Mouse (Mus musculus): ENCODE data around the gene Adam22.

Adam22 gene

DNA sequence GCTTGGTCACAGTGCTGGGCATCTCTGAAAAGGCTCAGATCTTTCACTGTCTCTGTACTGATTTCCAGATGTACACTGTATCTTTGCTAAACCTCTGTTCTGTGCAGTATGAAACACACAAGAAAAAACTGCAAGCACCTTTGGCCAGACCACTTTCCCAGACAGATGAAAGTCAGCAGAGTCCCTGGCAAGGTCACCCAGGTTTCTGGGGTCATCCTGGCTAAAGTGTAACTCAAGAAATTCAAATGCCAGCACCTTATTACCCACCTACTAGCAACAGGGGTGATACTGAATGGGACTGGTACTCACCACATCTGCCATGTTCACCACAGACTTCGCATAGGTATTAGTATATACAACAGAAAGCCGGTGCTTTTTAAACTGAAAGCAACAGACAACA is 221.8 kb downstream of the Adam22 start:
- no peak for DNase-seq

DNA sequence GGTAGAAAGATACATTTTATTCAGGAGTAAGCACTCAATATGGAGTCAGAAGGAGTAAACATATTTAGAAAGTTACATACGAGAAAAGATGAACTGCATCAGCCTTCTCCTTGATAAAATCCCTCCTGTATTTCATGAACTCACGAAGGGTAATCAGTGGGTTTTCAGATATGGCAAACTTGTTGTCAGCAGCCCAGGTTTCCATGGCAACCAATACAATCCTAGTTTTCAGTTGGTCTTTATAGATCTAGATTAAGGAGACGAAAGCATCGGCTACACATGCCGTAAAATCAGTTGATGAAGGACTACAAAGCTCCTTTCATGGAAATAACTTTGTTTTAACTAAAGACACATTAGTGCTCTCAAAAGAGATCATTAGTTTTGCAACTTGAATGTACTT is 222.5 kb downstream of the Adam22 start:
- DNase-seq = no peak

DNA sequence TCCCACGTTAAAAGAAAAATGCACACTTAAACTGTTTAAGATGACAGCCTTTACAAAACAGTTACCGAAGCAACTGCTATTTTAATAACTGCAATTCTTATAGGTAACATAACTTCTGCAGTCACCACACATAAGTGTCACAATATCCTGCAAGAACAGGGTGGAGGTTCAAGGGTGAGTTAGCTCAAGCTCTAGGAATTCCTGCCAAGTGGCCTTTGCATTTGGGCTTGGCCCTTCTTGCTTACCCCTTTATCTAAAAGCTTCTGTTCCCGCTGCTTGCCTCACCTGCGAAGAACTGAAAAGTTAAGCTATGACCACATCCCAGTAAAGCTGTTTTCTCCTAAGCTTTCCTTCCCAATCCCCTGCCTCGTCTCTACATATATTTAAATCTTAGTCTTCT is 235.4 kb downstream of the Adam22 start:
- DNase-seq = no peak

DNA sequence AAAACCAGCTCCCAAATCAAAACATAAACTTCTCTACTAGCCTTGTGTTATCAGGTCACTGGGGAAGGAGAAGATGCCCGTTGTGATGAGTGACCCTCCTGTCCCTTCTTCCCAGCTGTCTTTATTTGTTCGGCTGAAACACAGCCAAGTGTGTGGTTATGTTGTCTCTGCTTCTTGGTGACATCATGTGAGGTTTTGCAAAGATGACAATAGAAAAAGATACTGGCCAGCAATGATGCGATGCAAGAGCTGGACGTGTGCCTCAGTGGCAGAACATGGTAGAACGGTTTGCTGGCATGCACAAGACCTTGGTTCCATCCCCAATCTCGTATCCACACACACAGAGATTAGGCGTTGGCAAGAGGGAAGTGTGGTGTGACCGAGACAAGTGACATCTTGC is 236.0 kb downstream of the Adam22 start:
- no peak for DNase-seq

DNA sequence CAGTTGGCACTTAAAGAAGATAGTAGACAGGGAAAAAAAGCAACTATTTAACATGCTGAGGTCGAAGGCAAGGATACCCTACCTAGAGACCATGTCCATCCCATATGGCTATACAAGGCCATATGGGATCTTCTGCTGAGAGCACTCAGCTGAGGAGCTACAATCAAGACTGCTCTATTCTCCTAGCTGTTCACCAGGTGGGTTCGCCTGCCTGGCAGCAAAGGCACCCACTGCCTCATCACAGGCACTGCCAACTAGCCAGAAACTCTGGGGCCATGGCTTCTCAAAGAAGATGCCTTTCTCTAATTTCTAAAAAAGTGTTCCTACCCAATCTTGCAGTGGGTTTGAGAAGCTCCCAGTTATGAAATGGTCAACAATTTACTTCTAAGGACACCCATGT is 238.2 kb downstream of the Adam22 start:
- no peak for DNase-seq

DNA sequence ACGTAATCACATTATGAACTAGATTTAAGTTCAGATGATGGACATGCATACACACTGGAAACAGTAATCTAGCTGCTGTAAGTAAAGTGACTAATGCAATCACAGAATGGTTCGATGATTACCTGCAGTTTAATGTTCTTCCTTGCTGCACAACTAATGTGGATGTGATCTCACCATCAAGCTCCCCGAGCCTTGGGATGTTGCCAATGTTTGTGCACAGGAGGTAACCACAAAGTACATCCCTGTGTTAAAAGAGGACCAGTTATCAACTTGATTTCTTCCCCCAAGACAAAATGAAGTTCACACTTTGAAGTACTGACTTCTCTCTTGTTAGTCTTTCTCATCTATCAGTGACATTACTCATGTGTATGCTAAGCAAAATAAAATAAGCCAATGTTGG is 247.0 kb downstream of the Adam22 start:
- no peak for DNase-seq

DNA sequence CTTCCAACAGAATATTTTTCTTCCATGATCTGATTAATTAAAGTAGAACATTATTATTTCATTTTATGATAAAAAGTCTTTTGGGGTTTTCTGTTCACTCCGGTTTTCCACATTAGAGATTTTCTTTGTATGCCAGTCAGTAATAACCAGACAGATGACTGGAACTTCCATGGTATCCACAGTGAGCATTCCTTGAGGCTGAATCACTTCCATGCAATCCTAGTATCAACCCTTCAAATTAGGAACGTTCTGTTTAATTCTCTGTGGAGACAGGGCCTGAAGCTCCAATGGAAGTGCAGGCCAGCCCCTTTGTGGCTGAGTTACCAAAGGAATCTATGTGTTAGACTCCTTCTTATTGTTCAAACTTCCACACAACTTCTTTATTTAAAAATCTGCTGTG is 247.9 kb downstream of the Adam22 start:
- DNase-seq = no peak

DNA sequence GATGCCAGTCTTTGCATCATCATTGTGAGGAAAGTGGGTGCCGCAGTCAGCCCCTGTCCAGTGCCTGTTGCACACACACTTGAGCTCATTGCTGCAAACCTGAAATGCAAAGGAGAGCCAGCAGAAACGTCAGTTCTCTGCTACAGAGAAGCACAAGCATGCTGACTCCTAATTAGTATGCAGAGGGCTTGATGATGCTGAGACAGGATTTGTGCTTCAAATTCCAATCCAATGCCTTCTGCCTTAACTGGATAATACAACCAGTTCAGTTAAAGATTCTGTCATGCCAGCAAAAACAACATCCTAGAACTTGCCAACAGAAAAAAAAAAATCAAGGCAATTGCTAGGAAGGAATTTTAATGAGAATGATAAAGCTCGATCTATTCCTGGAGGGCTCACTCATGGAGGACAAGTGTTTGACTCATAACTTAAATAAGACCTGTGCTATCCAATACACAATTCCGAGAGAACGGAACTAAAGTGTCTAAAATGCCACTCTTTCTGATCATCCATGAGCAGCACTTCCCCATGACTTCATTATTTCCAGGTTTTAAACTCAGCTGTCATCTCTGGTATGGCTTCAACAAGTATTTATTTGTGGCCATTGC is 251.3 kb downstream of the Adam22 start:
- DNase-seq = no peak

DNA sequence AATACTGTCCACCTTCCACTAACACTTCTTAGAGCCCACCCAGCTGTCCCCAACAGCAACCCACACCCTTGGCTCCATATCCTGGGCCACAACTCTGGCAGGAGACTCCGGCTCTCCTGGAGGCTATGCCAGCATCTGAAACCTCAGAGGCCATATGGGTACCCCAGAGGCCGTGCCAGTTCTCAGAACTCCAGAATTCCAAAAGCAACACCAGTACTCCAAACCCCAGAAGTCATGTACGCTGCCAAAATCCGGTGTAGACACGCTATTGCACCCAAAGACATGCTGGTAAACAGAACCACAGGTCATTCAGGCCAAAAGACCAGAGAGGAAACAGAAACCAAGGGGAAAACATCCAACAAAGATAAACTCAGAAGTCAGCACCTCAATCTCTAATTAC is 255.7 kb downstream of the Adam22 start:
- DNase-seq = no peak

DNA sequence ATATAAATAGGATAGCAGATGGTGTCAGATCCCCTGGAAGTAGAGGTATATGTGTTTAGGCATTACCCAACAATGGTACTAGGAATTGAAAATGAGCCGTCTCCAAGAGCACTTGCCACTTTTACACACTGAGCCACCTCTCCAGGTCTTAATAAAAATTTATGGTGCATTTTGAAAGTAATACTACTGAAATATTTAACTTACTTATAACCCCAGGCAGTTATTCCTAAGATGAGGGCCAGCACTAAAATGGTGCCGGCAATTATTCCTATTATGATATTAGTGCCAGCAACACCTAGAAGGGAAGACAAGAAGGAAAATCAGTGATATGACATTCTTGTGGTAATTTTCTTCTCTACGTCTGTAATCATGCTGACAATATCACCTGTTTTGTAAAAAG is 256.3 kb downstream of the Adam22 start:
- DNase-seq = no peak

DNA sequence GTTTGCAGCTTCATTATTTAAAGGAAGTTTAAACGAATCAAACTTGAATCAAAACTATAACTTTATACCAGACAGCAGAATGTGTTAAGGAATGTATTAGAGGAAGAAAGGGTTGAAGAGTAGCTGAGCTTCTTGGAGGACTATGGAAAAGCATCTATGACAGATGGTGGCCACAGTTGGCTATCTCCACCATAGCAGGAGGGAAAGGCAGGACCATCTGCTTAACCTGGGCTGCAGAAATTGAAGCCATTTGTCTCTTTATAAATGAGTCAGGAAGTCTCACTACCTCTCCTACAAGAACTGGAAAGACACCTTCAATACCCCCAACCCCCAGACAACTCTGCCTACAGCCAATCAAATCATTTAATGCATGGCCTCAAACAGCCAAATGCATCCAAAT is 272.3 kb downstream of the Adam22 start:
- no peak for DNase-seq

DNA sequence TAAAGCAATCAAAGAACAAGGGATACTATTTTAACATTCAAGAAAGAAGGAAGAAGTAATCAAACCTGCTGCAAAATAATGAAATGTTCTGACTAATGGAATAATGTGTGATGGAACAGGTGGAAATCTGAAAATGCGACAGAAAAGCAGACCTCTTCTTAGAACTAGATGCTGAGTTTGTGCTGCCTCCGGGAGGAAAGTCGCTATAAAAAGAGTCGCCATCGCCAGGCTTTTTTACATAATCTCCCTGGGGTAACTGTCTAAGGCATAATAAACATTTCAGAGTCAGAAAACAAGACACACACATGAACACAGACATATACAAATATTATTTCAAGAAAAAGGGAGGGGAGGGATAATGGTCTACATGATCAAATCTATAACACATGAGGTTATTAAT is 273.0 kb downstream of the Adam22 start:
- no peak for DNase-seq

DNA sequence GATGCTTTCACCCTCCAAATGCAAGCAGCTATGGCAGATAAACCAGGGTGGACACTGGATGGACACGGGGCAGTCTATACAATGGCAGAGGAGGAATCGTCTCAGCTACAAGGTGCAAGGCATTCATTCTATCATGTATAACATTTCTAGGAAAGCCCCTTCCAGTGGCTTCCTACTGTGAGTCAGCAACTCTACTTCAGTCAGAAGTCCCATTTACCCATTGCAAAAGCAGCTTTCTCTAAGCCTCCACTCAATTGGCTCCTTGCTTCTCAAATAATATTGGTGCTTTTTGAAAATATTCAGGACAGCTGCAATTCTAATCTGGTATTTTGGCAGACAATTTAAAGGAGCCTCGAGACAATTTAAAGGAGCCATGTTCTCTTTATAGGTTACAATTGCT is 279.8 kb downstream of the Adam22 start:
- no peak for DNase-seq

DNA sequence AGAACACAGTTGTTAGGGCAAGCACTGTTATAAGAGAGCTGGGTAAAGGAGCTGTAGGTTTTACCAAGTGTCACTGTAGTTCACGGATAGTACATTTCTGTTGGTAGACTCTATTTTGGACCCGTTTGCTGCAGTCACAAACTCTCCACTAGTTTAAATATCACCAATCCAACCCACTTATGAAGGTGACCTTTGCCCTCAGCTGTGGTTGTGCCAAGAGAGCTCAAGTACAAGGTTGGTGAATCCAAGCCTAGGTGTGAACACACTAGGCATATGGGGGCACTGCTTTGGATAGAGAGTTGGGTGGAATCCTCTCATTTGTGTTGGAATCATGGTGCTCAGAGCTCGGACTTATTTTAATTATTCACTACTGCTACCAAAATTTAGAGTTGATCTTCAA is 282.3 kb downstream of the Adam22 start:
- DNase-seq = no peak

DNA sequence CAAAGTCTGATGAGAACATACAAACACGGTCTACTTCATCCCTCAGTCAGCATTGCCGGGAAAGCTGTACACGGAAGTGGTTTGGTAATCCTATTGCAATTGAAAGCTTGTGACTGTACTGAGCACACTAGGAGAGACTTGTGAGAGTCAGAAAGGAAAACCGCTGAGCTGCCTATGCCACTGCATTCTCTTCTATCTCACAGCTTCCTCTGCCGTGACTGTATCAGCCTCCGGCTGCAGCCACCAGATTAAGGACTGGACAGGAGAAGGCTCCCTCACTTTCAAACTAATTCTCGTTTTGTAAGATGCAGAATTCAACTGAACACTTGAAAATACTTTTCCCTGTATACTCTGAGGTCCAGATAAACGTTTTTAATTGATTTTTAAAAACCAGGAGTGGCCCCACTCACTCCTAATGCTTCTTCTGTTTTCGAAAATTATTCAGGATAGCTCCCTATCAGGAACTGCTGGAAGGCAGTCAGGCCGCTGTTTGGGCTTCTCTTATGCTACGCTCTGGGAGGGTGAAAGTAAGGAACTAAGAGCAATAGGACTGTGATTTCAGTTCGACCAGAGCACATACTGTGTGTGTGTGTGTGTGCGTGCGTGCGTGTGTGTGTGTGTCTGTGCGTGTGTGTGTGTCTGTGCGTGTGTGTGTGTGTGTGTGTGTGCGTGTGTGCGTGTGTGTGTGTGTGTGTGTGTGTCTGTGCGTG is 285.0 kb downstream of the Adam22 start:
- no peak for DNase-seq

DNA sequence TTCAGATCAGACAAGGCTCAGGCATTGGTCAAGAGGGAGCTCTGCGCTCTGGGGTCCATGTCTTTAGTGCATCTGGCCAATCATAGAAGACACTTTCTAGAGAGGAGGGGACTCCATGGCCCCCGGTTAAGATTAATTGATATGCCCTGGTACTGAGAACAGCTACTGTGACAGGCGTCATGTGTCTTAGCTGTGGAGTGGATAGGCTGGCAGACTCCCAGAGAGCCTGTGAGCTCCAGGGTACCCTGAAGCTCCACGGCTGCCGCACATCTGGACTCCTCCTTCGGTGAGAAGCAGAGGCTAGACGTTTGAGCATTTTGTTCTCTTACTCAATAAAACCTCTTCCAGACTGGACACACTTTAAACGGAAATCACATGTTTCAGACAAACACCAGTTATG is 290.5 kb downstream of the Adam22 start:
- no peak for DNase-seq

DNA sequence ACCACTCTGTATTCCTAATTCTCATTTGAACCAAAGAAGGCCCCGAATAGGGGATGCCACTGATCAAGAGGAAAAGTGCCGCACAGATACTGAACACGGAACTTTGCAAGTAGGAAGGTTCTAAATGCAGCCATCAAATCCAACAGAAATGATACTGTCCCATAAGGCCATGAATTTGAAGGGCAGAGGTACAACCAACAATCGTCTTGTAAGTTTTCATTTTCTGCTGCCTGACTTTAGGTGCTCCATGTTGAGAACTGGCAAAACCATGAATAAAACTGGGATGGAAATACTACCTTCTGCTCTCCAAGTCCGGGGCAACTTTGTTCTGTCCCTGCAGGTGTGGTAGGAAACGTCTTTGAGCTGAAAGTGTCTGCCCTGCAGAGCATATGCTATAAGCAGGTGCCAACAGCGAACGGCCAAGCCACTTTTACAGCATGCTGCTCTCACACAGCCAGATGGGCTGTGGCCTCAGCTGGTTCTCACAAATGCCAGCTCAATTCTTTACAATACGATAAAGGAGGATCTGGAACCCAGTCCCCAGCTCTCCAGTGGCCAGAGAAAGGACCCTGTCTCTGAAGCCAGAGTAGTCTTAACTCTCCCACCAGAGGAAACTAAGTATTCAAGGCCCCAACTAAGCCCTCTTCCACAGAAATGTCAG is 293.9 kb downstream of the Adam22 start:
- DNase-seq = no peak

DNA sequence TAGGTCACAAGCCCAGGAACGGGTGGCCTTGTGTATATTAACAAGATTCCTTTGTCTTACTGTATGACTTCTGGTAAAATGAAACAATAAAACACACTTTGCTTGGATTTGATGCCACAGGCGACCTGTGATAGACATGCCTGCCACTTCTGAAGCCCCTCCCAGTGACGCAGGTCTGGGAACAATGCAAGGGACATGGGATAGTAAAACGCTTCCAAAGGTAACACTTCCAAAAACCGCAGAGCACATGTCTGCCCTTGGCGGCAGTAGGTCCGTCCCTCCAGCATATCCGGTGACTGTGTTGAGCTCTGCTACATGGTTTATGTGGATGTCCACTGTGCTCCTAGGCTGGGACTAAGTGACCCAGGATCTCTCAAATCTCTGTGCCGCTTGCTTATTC is 294.6 kb downstream of the Adam22 start:
- DNase-seq = no peak

DNA sequence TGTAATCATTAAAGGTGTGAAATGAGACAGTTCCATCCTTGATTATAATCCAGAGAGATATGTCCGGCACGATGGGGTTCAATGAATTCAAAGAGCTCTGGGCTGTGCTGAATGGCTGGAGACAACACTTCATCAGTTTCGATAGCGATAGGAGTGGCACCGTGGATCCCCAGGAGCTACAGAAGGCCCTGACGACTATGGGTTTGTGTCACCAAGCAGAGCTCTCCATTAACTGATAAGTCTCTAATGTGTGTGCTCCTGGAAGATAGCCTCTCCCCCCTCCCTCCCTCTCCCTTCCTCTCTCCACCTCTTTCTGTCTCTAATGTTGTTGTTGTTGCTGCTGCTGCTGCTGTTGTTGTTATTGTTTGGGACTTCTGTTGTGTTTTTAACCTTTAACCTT is 304.8 kb downstream of the Adam22 start:
- no peak for DNase-seq

DNA sequence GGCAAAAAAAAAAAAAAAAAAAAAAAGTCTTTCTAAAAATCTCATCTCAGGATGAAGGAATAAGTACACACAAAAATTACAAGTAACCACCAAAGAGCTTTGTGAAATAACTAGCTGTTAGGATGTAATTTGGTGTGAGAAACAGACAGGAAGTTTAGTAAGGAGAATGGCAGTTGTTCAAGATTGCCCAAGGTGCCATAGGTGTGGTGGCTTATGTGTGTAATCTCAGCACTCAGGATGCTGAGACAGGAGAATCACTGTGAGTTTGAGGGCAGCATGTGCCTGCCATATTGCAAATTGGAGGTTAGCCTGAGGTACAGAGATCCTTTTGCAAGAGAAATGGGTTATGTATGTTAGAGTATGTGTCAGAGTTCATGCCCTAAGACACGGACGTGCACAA is 305.5 kb downstream of the Adam22 start:
- no peak for DNase-seq

DNA sequence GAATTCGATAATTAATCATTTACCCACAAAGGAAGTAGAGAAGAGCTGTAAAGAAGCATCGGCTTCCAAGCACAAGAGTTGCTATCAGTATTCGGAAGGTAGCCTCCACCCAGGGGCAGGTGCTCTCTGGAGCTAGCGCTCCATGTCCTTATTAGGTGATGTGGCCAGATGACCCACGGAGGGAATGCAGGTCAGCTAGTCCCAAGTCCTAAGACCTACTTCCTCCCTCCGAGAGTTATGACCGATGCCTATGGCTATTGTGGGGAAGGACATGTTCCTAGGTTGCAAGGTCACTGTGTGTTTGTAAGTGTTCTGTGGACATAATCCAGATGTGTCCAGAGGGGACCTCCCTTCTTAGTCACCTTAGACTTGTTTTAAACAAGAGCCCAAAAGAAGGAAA is 309.9 kb downstream of the Adam22 start:
- DNase-seq = no peak

DNA sequence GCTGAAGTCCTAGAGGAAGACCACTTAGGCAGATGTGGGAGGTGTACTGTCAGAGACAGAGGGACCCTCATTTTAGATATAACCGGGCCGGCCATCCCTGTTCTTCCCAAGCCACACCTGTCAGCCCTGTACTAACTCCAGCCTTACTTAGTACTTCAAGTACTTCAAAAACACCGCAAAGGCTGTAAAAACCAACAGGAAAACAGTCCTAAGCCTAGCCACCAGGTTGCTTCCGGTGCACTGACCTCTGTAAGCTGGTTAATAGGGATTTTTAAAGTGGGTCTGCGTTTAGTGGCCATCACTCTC is 311.0 kb downstream of the Adam22 start:
- DNase-seq = no peak

DNA sequence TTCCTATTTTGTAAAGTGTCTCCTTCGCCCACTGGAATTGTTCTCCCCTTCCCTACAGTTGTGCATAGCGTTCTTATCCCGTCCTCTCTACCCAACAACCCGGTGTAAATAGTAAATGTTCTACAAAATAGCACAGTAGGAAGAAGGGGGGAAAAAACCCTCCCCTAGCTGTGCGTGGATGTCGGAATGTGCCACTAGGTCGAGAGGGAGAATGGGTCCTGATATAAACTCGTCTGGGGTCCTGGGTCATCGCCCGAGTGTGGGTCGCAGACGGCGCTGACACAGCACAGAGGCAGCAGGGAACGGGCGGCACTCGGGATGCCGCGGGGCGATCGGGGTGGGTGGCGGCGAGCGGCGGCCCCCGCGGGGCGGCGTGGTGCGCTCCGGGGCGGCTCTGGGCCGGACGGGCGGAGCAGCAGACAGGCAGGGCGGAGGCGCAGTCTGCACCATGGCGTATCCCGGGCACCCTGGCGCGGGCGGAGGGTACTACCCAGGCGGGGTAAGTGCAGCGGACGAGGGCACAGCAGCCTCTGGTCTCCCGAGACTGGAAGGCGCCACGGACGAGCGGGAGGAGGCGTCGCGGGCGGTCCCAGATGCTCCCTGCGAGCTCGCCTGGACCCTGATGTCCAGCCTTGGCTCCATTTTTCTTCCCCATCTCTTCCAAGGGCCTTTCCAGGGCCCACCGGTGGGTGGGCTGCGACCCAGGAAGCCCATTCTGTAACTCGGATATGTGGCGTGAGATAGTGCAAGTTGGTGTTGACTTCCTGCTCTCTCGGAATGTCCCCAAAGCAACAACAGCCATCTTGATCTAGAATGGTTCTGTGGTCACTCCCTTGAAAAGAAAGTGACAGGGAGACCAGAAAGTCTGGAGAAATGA is 311.6 kb downstream of the Adam22 start:
- DNase-seq = peak; percentile 91

DNA sequence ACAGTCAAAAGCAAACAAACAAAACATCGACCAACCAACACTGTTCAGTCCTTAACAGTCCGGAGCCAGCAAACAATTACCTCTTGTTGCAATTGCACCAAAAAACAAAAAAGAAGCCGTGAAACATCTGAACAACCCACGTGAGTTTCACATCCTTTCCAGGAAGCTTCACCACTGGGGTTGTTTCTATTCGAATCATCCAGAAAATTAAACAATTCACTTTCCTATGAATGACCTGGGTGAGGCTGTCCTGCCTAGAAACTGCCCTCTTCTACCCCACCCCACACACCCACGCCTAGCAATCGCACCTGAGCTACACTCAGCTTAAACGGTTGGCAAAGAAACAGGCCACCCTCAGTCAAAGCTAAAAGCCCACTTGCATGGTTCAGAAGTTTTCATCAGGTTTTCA is 312.2 kb downstream of the Adam22 start:
- DNase-seq = peak; percentile 30
